Mouse (Mus musculus): Measurements from ENCODE around the gene Trappc6a.

DNA sequence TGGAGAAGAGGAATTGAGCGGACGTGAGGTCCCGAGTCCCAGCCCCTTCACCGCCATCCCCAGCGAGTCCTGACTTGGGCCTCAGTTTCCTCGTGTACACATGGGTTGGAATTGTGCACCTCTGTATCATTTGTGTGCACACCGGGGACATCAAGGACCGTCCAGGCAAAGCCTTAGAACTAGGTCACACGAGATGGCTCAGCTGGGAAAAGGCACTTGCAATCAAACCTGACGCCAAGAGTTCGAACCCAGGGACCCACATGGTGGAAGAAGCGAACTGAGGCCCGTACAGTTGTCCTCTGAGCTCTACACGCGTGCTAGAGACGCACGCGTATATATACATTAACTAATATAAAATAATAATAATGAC is 598 bp upstream of the Trappc6a start:
- TF ChIP-seq CTCF (conservative IDR thresholded peaks at IDR 0.05; ENCODE audit: low read length) (no peak), NANOG (IDR thresholded peaks at IDR 0.05; ENCODE audit: borderline replicate concordance, low read length) (no peak), POU5F1 (IDR thresholded peaks at IDR 0.05; ENCODE audit: borderline replicate concordance, low read length) (no peak)

All from E14TG2a.4 (cell line).